Comparison of ENCODE assay signal across 11 mouse cellular contexts in the genomic region with DNA sequence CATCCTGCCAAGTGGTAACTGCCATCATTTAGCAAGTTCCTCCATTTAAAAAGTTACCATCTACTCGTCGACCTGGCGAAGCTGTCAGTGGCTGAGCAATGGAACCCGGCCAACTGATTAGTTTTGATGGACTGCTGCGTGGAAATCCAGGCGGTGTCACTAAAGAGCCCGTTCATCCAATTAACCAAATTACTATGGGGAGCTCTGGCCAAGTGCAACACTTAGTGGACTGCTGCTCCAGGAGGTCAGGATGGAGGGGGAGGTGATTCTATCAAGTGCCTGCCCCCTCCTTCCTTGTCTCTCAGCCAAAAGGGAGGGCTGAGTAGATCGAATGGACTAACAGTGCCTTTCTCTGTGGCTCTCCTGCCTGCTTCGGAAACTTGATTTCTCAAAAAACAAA.
DNase-seq lines count a peak whose midpoint lies in the region; ATAC-seq lines count a peak whose summit lies in the region.
"Had no signal": no experiment of that assay in that cellular context is flagged by ENCODE, and none has a peak within 500 bp of the region (broad histone marks: within the 10 kb centered on the region; RNA-seq: fewer than 3 reads in every experiment).

No protein-coding gene starts in this region.

- H3K36me3 ChIP-seq in heart, embryonic 16.5 days (ENCODE audit: control insufficient read depth, insufficient read depth) = no peaks in the 10 kb centered on the region
- no peaks in the 10 kb centered on the region for H3K36me3 ChIP-seq in liver, embryonic 11.5 days (ENCODE audit: control insufficient read depth, insufficient read depth, low read length)
- H3K36me3 ChIP-seq: embryonic facial prominence, embryonic 12.5 days had no signal

- peak overlapping the region; percentile 15; the same call in 1 of the 2 replicates for H3K4me2 ChIP-seq in heart, embryonic 16.5 days (ENCODE audit: low read depth, low read length)
- H3K4me2 ChIP-seq in liver, embryonic 11.5 days = no peak overlapping the region
- H3K4me2 ChIP-seq: embryonic facial prominence, embryonic 12.5 days had no signal

- peak; percentile 67; the same call in 1 of the 2 replicates for ATAC-seq in heart, embryonic 16.5 days (replicated peaks; ENCODE audit: extremely low read depth, insufficient read depth, low FRiP score)
- ATAC-seq in liver, embryonic 11.5 days (replicated peaks; ENCODE audit: low FRiP score) = no peak
- ATAC-seq: Patski had no signal

- H3K4me1 ChIP-seq in heart, embryonic 16.5 days (ENCODE audit: control insufficient read depth, insufficient read depth, low read length) = peaks cover 4% of the 10 kb centered on the region
- H3K4me1 ChIP-seq in liver, embryonic 11.5 days (replicated peaks; ENCODE audit: control insufficient read depth, insufficient read depth, low read length) = no peaks in the 10 kb centered on the region; the same call in 1 of the 2 replicates

- no peak overlapping the region for H3K4me3 ChIP-seq in heart, embryonic 16.5 days (ENCODE audit: low read length)
- H3K4me3 ChIP-seq in liver, embryonic 11.5 days (ENCODE audit: low read depth, low read length) = no peak overlapping the region
- H3K4me3 ChIP-seq: embryonic facial prominence, embryonic 12.5 days; left cerebral cortex, adult 2 months had no signal

- 22% methylated on average over 9 of the region's 9 CpGs for WGBS in heart, embryonic 16.5 days
- 49% methylated on average over 9 of the region's 9 CpGs for WGBS in liver, embryonic 11.5 days

- no peak overlapping the region for H3K9ac ChIP-seq in heart, embryonic 16.5 days (ENCODE audit: low read length)
- no peak overlapping the region for H3K9ac ChIP-seq in liver, embryonic 11.5 days (ENCODE audit: low read depth, low read length)
- H3K9ac ChIP-seq: embryonic facial prominence, embryonic 12.5 days had no signal

- H3K27me3 ChIP-seq in heart, embryonic 16.5 days (ENCODE audit: control insufficient read depth, insufficient read depth, low read length) = peaks cover 2% of the 10 kb centered on the region; the same call in 1 of the 2 replicates
- no peaks in the 10 kb centered on the region; the same call in 1 of the 2 replicates for H3K27me3 ChIP-seq in liver, embryonic 11.5 days (replicated peaks; ENCODE audit: control insufficient read depth, insufficient read depth, low read length)
- H3K27me3 ChIP-seq: embryonic facial prominence, embryonic 12.5 days had no signal

- DNase-seq in heart, adult 8-10 months (ENCODE audit: low spot score) = no peak
- peak; percentile 8 for DNase-seq in right cerebral cortex, adult 18-20 months
- no peak for DNase-seq in right cerebral cortex, postnatal 14 days
- peak; percentile 39 to 52 for DNase-seq in kidney, postnatal 36 days
- DNase-seq in urinary bladder, postnatal 25 days (ENCODE audit: low spot score) = no peak
- no peak for DNase-seq in liver, embryonic 11.5 days (ENCODE audit: low spot score)
- DNase-seq in urinary bladder, postnatal 14 days (ENCODE audit: low spot score) = no peak

- H3K27ac ChIP-seq in heart, embryonic 16.5 days (ENCODE audit: low read length) = no peak overlapping the region
- H3K27ac ChIP-seq in liver, embryonic 11.5 days (ENCODE audit: low read depth, low read length) = no peak overlapping the region
- H3K27ac ChIP-seq: embryonic facial prominence, embryonic 12.5 days; left cerebral cortex, adult 2 months had no signal

- no peaks in the 10 kb centered on the region for H3K9me3 ChIP-seq in heart, embryonic 16.5 days (replicated peaks; ENCODE audit: control insufficient read depth, low read length)
- H3K9me3 ChIP-seq in liver, embryonic 11.5 days (ENCODE audit: control insufficient read depth, low read length) = no peaks in the 10 kb centered on the region
- H3K9me3 ChIP-seq: embryonic facial prominence, embryonic 12.5 days had no signal

Comparison
In these comparisons a context has a peak if more than half of its experiments do, and no peak if none do; other contexts are left out.
1. DNase-seq: peak in right cerebral cortex, adult 18-20 months (single experiment) and kidney, postnatal 36 days (2 of 2); none in heart, adult 8-10 months (single experiment), right cerebral cortex, postnatal 14 days (single experiment), urinary bladder, postnatal 25 days (single experiment), liver, embryonic 11.5 days (single experiment) and urinary bladder, postnatal 14 days (single experiment).